Mouse (Mus musculus) heart, embryonic 16.5 days (tissue): Measurements from ENCODE around the gene Adh5. TPM values are rescaled to one million over a fixed set of nuclear protein-coding genes. Genes with fewer than 3 reads are reported as not detected.
A peak's percentile ranks its signal among the peaks of the same experiment; 100 is the strongest.

Experiments used
- ATAC-seq: fragments of 200-750 bp; cut with Nextera tagmentation; replicated peaks from 2 replicates; pipeline ENCODE4 v1.8.0; 2017; ENCODE audit warnings: moderate number of reproducible peaks; ENCODE audit not compliant: insufficient read depth, low FRiP score; ENCODE audit errors: extremely low read depth
- H3K27ac ChIP-seq: fragments of 300-500 bp; sonication (generic); 2 replicates; pipeline ENCODE4 v1.5.1; 2014; ENCODE audit warnings: mild to moderate bottlenecking, low read length, control low read depth, moderate library complexity
- H3K27me3 ChIP-seq: fragments of 300-500 bp; sonication (generic); 2 replicates; pipeline ENCODE4 v1.6.1; 2014; ENCODE audit warnings: low read length, mixed read lengths; ENCODE audit not compliant: control insufficient read depth, insufficient read depth
- H3K36me3 ChIP-seq: fragments of 300-500 bp; sonication (generic); 2 replicates; pipeline ENCODE4 v1.6.1; 2014; ENCODE audit not compliant: control insufficient read depth, insufficient read depth
- H3K4me1 ChIP-seq: fragments of 300-500 bp; sonication (generic); 2 replicates; pipeline ENCODE4 v1.6.1; 2014; ENCODE audit warnings: low read length, mixed read lengths; ENCODE audit not compliant: control insufficient read depth, insufficient read depth
- H3K4me2 ChIP-seq: fragments of 300-500 bp; sonication (generic); 2 replicates; pipeline ENCODE4 v1.6.1; 2014; ENCODE audit warnings: low read depth, mild to moderate bottlenecking, control low read depth, low read length
- H3K4me3 ChIP-seq: fragments of 300-500 bp; sonication (generic); 2 replicates; pipeline ENCODE4 v1.5.1; 2014; ENCODE audit warnings: mild to moderate bottlenecking, control low read depth, low read length
- H3K9ac ChIP-seq: fragments of 300-500 bp; sonication (generic); 2 replicates; pipeline ENCODE4 v1.6.1; 2014; ENCODE audit warnings: low read length, control low read depth
- H3K9me3 ChIP-seq: fragments of 300-500 bp; sonication (generic); replicated peaks from 2 replicates; pipeline ENCODE4 v1.6.1; 2016; ENCODE audit warnings: low read length; ENCODE audit not compliant: control insufficient read depth
- WGBS: fragments of 180-500 bp; shearing (Covaris S2); extraction: QIAGEN DNeasy Blood & Tissue Kit; methylation state at CpG from one replicate; pipeline ENCODE4 v1.1.7; 2014; 5-methylcytosine and 5-hydroxymethylcytosine counted together
- polyA plus RNA-seq: library from polyadenylated mRNA; unstranded; fragments of >200 nt; fragmentation: Nextera tagmentation; extraction: Ambion mirVana; gene quantifications from 2 replicates; pipeline ENCODE4 v1.2.1, GENCODE M21; 2015

Adh5 gene
- polyA plus RNA-seq, 1 experiment from 2014 or later: 191 TPM

DNA sequence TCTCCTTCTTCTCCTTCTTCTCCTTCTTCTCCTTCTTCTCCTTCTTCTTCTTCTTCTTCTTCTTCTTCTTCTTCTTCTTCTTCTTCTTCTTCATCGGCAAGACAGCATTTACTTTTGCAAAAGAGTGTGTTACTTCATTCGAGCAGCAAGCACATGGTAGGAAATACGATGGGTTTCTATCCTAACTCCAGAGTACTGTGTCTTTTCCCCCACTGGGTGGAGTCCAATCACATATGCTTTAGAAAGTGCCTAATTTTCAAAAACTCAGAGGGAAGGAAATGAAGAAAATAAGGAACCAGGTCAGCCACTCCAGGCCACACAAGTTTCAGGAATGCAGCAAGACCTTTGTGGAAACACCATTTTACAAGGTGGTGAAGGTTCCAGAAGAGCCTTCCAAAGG is 50.8 kb downstream of the Adh5 start:
- Histone ChIP-seq H3K4me1 (no peaks in the 10 kb centered on the region), H3K27ac (no peak overlapping the region), H3K4me3 (no peak overlapping the region), H3K4me2 (no peak overlapping the region), H3K9ac (no peak overlapping the region), H3K9me3 (no peaks in the 10 kb centered on the region), H3K36me3 (no peaks in the 10 kb centered on the region), H3K27me3 (no peaks in the 10 kb centered on the region)
- WGBS: 78% methylated on average over 3 of the region's 3 CpGs
- ATAC-seq: no peak

- no peak overlapping the region for H3K4me2 ChIP-seq
- no peak for ATAC-seq
- H3K9me3 ChIP-seq: no peaks in the 10 kb centered on the region
- no peaks in the 10 kb centered on the region for H3K4me1 ChIP-seq
- H3K36me3 ChIP-seq: no peaks in the 10 kb centered on the region
- H3K27ac ChIP-seq: no peak overlapping the region
- WGBS: 43% methylated on average over 1 of the region's 1 CpGs
- no peak overlapping the region for H3K4me3 ChIP-seq
- no peaks in the 10 kb centered on the region for H3K27me3 ChIP-seq
- H3K9ac ChIP-seq: no peak overlapping the region
Observed at GRCm38 (mm10) chr3:138494565-138494964, 51.7 kb downstream of the Adh5 start.

GRCm38 (mm10) chr3:138495166-138496145 is 52.6 kb downstream of the Adh5 start:
- no peaks in the 10 kb centered on the region for H3K27me3 ChIP-seq
- H3K9ac ChIP-seq: no peak overlapping the region
- no peak overlapping the region for H3K4me2 ChIP-seq
- WGBS: 74% methylated on average over 11 of the region's 11 CpGs
- no peak overlapping the region for H3K4me3 ChIP-seq
- no peaks in the 10 kb centered on the region for H3K4me1 ChIP-seq
- H3K36me3 ChIP-seq: no peaks in the 10 kb centered on the region
- no peak for ATAC-seq
- H3K27ac ChIP-seq: no peak overlapping the region
- no peaks in the 10 kb centered on the region for H3K9me3 ChIP-seq

GRCm38 (mm10) chr3:138498731-138499130 is 55.8 kb downstream of the Adh5 start:
- Histone ChIP-seq H3K4me2 (no peak overlapping the region), H3K4me1 (peaks cover 2% of the 10 kb centered on the region), H3K36me3 (no peaks in the 10 kb centered on the region), H3K9me3 (no peaks in the 10 kb centered on the region), H3K4me3 (no peak overlapping the region), H3K27me3 (no peaks in the 10 kb centered on the region), H3K27ac (no peak overlapping the region), H3K9ac (no peak overlapping the region)
- 64% methylated on average over 4 of the region's 4 CpGs for WGBS
- no peak for ATAC-seq

GRCm38 (mm10) chr3:138499854-138500740 is 57.2 kb downstream of the Adh5 start:
- Histone ChIP-seq H3K27me3 (no peaks in the 10 kb centered on the region), H3K9ac (no peak overlapping the region), H3K4me3 (no peak overlapping the region), H3K9me3 (no peaks in the 10 kb centered on the region), H3K27ac (no peak overlapping the region), H3K4me1 (peaks cover 3% of the 10 kb centered on the region), H3K4me2 (no peak overlapping the region), H3K36me3 (no peaks in the 10 kb centered on the region)
- WGBS: 78% methylated on average over 15 of the region's 15 CpGs
- no peak for ATAC-seq

DNA sequence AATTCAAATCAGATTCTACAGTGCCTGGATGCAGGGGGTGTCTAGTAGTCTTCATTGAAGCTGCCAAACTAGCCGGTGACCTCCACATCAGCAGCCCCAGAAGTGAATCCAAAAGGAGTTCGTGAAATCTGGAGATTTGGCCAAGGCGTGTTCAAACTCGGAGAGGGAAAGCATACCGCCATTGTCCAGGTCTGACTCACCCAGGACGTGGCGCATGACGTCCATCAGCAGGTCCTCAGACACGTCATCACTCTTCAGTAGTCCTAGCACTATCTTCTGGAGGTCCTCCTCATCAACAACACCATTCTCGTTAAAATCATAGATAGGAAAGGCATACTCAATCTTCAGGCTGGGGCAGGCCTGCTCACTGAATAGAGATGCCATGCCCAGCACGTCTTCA is 60.9 kb downstream of the Adh5 start:
- 33% methylated on average over 11 of the region's 11 CpGs for WGBS
- ATAC-seq: peak; percentile 52

More for the DNA sequence above, 60.9 kb downstream of the Adh5 start:
- H3K4me1 ChIP-seq: peaks cover 3% of the 10 kb centered on the region
- H3K4me3 ChIP-seq: no peak overlapping the region
- no peak overlapping the region for H3K9ac ChIP-seq
- H3K36me3 ChIP-seq: no peaks in the 10 kb centered on the region
- H3K27me3 ChIP-seq: 0 out of 2 replicates have a peak, but pooled peaks cover 4% of the 10 kb centered on the region
- no peak overlapping the region for H3K27ac ChIP-seq
- H3K9me3 ChIP-seq: no peaks in the 10 kb centered on the region
- H3K4me2 ChIP-seq: peak overlapping the region; percentile 15; the same call in 1 of the 2 replicates

Other genes starting within 250 kb of the Adh5 start
- not detected in 2 replicates for gene 4930579F01Rik, start 249.3 kb upstream of the Adh5 start, polyA plus RNA-seq
- 0.30 TPM in 2 replicates for gene Adh7, start 225.3 kb upstream of the Adh5 start, polyA plus RNA-seq
- 14.0 and 91.8 TPM in 2 replicates for gene Adh1, start 182.1 kb upstream of the Adh5 start, polyA plus RNA-seq
- gene Adh6a, start 129.8 kb upstream of the Adh5 start, polyA plus RNA-seq: not detected in 2 replicates
- 1.7 and 3.6 TPM in 2 replicates for gene Adh6b, start 101.3 kb upstream of the Adh5 start, polyA plus RNA-seq
- not detected in 2 replicates for gene Adh4, start 27.6 kb upstream of the Adh5 start, polyA plus RNA-seq
- 35.6 and 41.4 TPM in 2 replicates for gene Metap1, start 46.4 kb downstream of the Adh5 start, polyA plus RNA-seq
- gene Eif4e, start 83.1 kb downstream of the Adh5 start, polyA plus RNA-seq: 252 and 286 TPM in 2 replicates